Mouse (Mus musculus) neural tube, embryonic 12.5 days (tissue): ENCODE measurements around the gene Il22. TPM values are rescaled to one million over a fixed set of nuclear protein-coding genes. Genes with fewer than 3 reads are reported as not detected.
"Not testable (repeated sequence)": the region's sequence is repeated elsewhere in the genome, so short reads cannot be mapped to it uniquely, and the experiment has no call there.

Experiments
- ATAC-seq: fragments of 200-750 bp; cut with Nextera tagmentation; 2 replicates; pipeline ENCODE4 v1.8.0; 2017; ENCODE audit warnings: low read depth, mild to moderate bottlenecking, moderate TSS enrichment, moderate library complexity; ENCODE audit not compliant: low FRiP score
- H3K27ac ChIP-seq: fragments of 300-500 bp; sonication (generic); 2 replicates; pipeline ENCODE4 v1.5.1; 2016
- H3K27me3 ChIP-seq: fragments of 300-500 bp; sonication (generic); replicated peaks from 2 replicates; pipeline ENCODE4 v1.6.1; 2016; ENCODE audit warnings: mild to moderate bottlenecking
- H3K36me3 ChIP-seq: fragments of 300-500 bp; sonication (generic); 2 replicates; pipeline ENCODE4 v1.6.1; 2016; ENCODE audit warnings: mild to moderate bottlenecking
- H3K4me1 ChIP-seq: fragments of 300-500 bp; sonication (generic); 2 replicates; pipeline ENCODE4 v1.6.1; 2016
- H3K4me2 ChIP-seq: fragments of 300-500 bp; sonication (generic); replicated peaks from 2 replicates; pipeline ENCODE4 v1.6.1; 2016; ENCODE audit warnings: mild to moderate bottlenecking
- H3K4me3 ChIP-seq: fragments of 300-500 bp; sonication (generic); 2 replicates; pipeline ENCODE4 v1.5.1; 2016
- H3K9ac ChIP-seq: fragments of 300-500 bp; sonication (generic); 2 replicates; pipeline ENCODE4 v1.6.1; 2016; ENCODE audit warnings: mild to moderate bottlenecking
- H3K9me3 ChIP-seq: fragments of 300-500 bp; sonication (generic); 2 replicates; pipeline ENCODE4 v1.6.1; 2016; ENCODE audit warnings: mild to moderate bottlenecking
- WGBS: fragments of 180-500 bp; shearing (Covaris S2); methylation state at CpG from one replicate; pipeline ENCODE4 v1.1.7; 2016; 5-methylcytosine and 5-hydroxymethylcytosine counted together
- polyA plus RNA-seq: library from polyadenylated mRNA; unstranded; fragments of >200 nt; fragmentation: Nextera tagmentation; extraction: Ambion mirVana; gene quantifications from 2 replicates; pipeline ENCODE4 v1.2.1, GENCODE M21; 2016

Il22 gene
- polyA plus RNA-seq: not detected in 2 replicates

DNA sequence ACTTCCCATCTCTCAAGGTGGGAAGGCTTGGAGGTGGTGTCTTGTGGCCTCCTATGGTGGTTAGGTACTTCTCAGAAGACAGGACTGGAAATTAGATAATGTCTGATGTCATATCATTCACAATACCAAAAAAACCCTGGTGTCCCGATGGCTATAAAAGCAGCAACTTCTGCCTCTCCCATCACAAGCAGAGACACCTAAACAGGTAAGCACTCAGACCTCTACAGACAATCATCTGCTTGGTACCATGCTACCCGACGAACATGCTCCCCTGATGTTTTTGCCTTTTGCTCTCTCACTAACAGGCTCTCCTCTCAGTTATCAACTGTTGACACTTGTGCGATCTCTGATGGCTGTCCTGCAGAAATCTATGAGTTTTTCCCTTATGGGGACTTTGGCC, at the start of gene Il22:
Il22 (plus strand) TSS at position 301 of the 400 bp plus-strand sequence.
- 92% methylated on average over 4 of the region's 4 CpGs for WGBS
- H3K4me3 ChIP-seq: no peak within 1 kb of the TSS
- no peaks in the 10 kb centered on the region for H3K27me3 ChIP-seq
- H3K9ac ChIP-seq: no peak within 1 kb of the TSS
- no peak for ATAC-seq
- H3K27ac ChIP-seq: no peak within 1 kb of the TSS
- no peaks in the 10 kb centered on the region for H3K9me3 ChIP-seq
- H3K36me3 ChIP-seq: no peaks in the 10 kb centered on the region
- H3K4me1 ChIP-seq: no peaks in the 10 kb centered on the region
- H3K4me2 ChIP-seq: no peak within 1 kb of the TSS

DNA sequence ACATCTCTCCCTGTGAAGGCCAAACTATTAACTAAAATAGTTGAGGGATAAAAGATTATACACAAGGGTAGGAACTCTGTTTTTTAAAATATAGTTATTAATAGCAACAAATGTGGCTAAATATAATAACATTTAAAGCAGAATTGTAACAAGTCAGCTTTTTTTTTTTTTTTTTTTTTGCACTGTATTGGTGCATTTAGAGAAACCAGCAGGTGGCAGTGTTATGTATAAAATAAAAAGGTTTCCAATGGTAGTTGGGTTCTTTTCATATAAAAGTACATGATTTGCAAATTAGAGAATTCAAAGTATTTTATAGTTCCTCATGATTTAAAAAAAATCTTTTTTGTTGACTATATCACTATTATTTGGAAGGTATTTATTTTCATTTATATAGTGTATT, 48.8 kb upstream of the Il22 start:
- ATAC-seq: no peak
- H3K9me3 ChIP-seq: no peaks in the 10 kb centered on the region
- peaks cover 59% of the 10 kb centered on the region for H3K36me3 ChIP-seq
- no peak overlapping the region for H3K27ac ChIP-seq
- H3K27me3 ChIP-seq: no peaks in the 10 kb centered on the region
- H3K9ac ChIP-seq: no peak overlapping the region
- H3K4me3 ChIP-seq: no peak overlapping the region
- H3K4me1 ChIP-seq: no peaks in the 10 kb centered on the region
- H3K4me2 ChIP-seq: no peak overlapping the region

DNA sequence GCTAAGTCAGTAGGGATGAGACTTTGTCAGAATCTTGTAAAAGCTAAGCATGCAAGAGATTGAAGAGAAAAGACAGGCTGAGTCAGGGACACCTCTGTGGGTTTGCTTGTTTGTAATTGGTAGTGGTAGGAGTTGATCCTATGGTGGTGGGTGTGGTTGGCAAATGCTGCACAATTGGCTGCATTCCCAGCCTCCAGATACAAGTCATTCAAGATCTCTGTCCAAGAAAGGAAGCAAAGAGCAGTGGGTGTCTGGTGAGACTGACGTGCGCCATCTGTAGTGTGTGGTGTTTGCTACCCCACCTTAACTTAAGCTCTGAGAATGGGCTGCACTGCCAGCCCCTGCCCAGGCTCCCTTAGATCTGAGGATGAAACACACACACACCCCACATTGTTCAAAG, 43.6 kb upstream of the Il22 start:
- WGBS: 100% methylated on average over 2 of the region's 2 CpGs
- Histone ChIP-seq H3K4me1 (no peaks in the 10 kb centered on the region), H3K27ac (no peak overlapping the region), H3K9ac (no peak overlapping the region), H3K4me3 (no peak overlapping the region), H3K4me2 (no peak overlapping the region), H3K36me3 (peaks cover 72% of the 10 kb centered on the region), H3K9me3 (no peaks in the 10 kb centered on the region), H3K27me3 (no peaks in the 10 kb centered on the region)
- no peak for ATAC-seq

DNA sequence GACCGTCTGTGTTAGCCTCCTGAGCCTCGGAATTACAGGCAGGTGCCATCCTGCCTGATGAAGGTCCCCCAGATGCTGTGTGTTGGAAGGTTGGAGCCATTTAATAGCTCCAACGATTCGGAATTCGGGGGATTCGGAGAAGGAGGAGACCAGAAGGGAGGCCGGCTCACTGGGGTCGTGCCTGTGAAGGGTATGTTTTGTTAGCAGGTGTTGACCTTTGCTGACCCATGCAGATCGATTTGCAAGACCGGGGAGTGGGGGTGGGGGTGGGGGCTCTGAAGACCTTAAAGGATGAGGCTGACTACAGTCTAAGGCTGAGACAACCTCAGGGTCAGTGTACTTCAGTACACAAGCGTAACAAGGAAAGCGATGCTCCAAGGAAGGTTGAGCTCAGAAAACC, 35.5 kb upstream of the Il22 start:
- WGBS: 58% methylated on average over 12 of the region's 12 CpGs
- no peak overlapping the region for H3K4me2 ChIP-seq
- H3K36me3 ChIP-seq: peaks cover 38% of the 10 kb centered on the region
- no peak overlapping the region for H3K9ac ChIP-seq
- H3K27ac ChIP-seq: no peak overlapping the region
- no peak for ATAC-seq
- no peaks in the 10 kb centered on the region for H3K4me1 ChIP-seq
- no peaks in the 10 kb centered on the region for H3K9me3 ChIP-seq
- no peak overlapping the region for H3K4me3 ChIP-seq
- H3K27me3 ChIP-seq: no peaks in the 10 kb centered on the region

DNA sequence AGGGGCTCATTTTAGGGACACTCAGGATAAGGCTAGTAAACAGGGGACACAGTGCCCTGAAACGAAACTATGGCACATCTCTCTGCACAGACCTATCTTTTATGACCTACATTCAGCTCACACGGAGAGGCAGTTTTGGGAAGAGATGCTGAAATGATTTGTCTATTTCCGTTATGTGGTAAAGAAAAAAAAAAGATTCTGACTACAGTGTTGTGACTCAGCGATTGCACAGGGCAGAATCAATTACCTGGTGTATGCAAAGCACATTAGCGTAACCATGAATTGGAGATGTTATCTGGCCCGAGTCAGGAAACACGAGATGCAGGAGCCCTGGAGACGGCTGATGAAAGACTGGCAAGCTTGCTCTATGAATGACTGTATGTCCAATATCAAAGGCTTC, 32.3 kb upstream of the Il22 start:
- no peak overlapping the region for H3K4me3 ChIP-seq
- H3K4me2 ChIP-seq: no peak overlapping the region
- H3K27me3 ChIP-seq: no peaks in the 10 kb centered on the region
- no peaks in the 10 kb centered on the region for H3K9me3 ChIP-seq
- no peak overlapping the region for H3K27ac ChIP-seq
- no peak overlapping the region for H3K9ac ChIP-seq
- WGBS: 85% methylated on average over 8 of the region's 8 CpGs
- peaks cover 15% of the 10 kb centered on the region; the same call in 1 of the 2 replicates for H3K36me3 ChIP-seq
- no peak for ATAC-seq
- no peaks in the 10 kb centered on the region for H3K4me1 ChIP-seq

DNA sequence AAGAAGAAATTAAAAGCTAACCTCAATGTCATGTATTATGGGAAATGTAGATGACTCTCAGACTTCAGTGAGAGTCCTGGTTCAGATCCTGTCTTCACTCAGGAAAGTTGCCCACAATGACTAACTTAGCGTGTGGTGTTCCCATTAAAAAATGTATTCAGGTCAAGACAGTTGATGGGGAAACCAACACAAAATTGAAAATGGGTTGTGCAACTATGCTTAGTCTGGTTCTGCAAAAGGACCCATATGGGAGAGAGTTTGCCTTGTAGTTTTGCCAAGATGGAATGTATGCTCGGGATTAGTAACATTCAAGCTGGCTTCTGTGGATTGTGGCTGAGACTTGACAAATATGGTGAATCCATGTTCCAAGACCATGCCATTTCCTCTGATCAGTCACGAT, 31.9 kb upstream of the Il22 start:
- no peak overlapping the region for H3K9ac ChIP-seq
- peaks cover 14% of the 10 kb centered on the region; the same call in 1 of the 2 replicates for H3K36me3 ChIP-seq
- WGBS: 97% methylated on average over 3 of the region's 3 CpGs
- no peak for ATAC-seq
- no peak overlapping the region for H3K27ac ChIP-seq
- no peak overlapping the region for H3K4me2 ChIP-seq
- H3K4me1 ChIP-seq: no peaks in the 10 kb centered on the region
- H3K27me3 ChIP-seq: no peaks in the 10 kb centered on the region
- no peaks in the 10 kb centered on the region for H3K9me3 ChIP-seq
- H3K4me3 ChIP-seq: no peak overlapping the region

DNA sequence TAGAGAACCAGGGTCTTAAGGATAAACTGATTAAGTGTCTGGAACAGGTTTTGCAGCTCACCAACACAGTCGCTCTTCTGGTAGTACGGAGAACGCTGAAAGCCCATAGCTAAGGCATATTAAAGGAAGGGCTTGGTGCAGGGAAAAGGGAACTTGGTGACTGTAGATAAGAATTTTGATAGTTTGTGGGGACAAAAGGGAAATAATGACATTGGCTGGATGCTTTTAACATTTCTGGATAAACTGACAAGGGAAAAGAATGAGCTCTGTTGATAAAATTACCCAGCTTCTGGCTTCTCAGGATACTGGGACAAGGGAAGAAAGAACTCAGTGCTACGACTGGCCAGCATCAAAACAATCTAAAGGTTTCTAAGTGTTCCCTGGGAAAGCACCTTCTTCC, 29.2 kb upstream of the Il22 start:
- H3K4me2 ChIP-seq, H3K9ac ChIP-seq, ATAC-seq, H3K27me3 ChIP-seq, H3K36me3 ChIP-seq, H3K27ac ChIP-seq, H3K4me1 ChIP-seq, H3K9me3 ChIP-seq, H3K4me3 ChIP-seq: not testable (repeated sequence)
- WGBS: 89% methylated on average over 4 of the region's 4 CpGs

DNA sequence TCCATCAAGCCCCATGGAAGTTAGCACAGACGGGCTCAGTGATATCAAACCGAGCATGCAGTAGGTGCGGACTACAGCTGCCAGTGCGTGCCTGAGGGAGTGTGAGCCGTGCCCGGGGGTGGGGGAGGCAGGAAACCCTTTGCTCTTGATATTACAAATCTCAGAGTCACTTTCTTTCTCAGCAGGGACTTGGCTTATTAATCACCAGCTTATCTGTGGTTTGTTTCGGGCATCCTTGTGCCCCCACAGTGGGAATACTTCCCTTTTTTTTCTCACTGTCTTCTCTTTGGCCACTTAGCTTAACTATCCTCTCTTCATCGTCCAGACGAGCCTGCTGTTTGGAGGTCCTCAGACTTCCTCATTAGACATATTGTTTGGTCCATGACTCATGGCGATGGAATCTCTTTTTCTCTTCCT, 26.0 kb upstream of the Il22 start:
- Histone ChIP-seq H3K27me3 (no peaks in the 10 kb centered on the region), H3K9ac (no peak overlapping the region)

DNA sequence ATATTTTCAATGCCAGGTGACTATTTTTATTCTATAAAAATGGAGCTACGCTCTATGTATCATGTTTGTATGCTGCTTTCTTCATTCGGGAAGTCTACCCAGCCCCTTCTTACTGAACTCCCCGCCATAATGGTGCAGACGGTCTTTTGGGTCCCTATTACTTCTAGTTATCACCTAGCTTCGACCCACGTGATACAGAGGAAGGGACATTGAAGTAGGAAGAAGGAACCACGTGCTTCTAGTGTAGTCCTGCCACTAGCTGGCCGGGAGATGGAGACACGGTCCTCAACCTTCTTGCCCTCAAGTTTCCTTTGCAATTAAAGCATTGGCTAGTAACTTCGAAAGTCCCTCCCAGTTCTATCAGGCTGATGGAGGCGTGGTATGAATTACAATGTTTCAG, 25.5 kb upstream of the Il22 start:
- H3K27me3 ChIP-seq: no peaks in the 10 kb centered on the region
- no peaks in the 10 kb centered on the region for H3K4me1 ChIP-seq
- H3K4me2 ChIP-seq: no peak overlapping the region
- no peak overlapping the region for H3K4me3 ChIP-seq
- no peak overlapping the region for H3K9ac ChIP-seq
- H3K36me3 ChIP-seq: no peaks in the 10 kb centered on the region
- WGBS: 88% methylated on average over 11 of the region's 11 CpGs
- no peak overlapping the region for H3K27ac ChIP-seq
- no peak for ATAC-seq
- H3K9me3 ChIP-seq: no peaks in the 10 kb centered on the region

More for the DNA sequence above, 26.0 kb upstream of the Il22 start:
- ATAC-seq: no peak
- Histone ChIP-seq H3K4me3 (no peak overlapping the region), H3K27ac (no peak overlapping the region), H3K9me3 (no peaks in the 10 kb centered on the region), H3K36me3 (no peaks in the 10 kb centered on the region), H3K4me2 (no peak overlapping the region), H3K4me1 (no peaks in the 10 kb centered on the region)
- WGBS: 89% methylated on average over 10 of the region's 10 CpGs

DNA sequence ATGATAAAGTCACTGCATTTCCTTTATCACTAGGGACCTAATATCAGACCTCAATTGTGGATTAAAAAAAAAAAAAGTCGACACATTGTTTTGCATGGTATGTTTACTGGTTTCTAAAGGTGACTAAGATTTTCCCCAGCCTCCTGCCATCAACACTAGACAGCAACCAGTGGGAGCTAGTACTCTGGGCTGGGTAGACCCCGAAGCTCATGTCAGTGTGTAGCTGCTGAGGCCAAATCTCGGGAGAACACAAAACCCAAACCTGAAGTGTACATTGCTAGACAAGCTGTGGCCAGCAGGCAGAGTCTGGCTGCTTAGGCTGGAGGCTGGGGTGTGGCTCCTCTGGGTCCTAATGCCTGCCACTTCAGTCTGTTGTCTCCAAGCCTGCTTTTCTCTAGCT, 9.6 kb upstream of the Il22 start:
- not testable (repeated sequence) for H3K36me3 ChIP-seq, H3K27ac ChIP-seq, H3K9ac ChIP-seq, H3K4me3 ChIP-seq, H3K4me1 ChIP-seq, ATAC-seq, H3K27me3 ChIP-seq, H3K9me3 ChIP-seq, H3K4me2 ChIP-seq
- WGBS: 40% methylated on average over 3 of the region's 3 CpGs

DNA sequence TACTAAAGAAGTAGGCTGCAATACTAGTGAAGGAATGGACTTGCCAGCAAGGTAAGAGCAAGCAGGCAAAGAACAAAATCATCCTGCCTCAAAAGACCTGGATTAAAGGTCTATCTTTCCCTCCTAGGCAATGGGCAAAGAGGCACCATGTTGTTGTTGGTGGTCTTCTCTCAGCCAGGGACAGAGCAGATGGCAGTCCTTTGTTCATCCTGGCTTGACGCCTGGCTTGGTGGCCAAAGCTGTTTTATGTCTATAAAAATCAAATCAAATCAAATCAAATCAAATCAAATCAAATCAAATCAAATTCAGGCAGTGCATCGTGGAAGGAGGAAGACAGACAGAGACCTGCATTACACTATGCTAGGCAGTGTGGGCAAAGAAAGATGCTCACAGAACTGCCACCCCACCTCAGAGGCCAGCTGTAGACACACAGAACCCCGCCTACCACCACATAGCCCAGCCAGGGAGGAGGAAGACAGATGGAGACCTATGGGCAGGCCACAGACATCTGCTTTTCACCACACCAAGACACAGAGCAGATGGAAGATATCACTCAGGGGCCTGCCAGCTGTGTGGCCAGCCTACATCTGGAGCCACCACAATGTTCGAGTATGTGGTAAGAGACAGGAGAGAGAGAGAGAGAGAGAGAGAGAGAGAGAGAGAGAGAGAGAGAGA, 11.1 kb downstream of the Il22 start:
- not testable (repeated sequence) for H3K27ac ChIP-seq, H3K27me3 ChIP-seq, ATAC-seq, H3K9me3 ChIP-seq, H3K9ac ChIP-seq, H3K4me3 ChIP-seq, H3K36me3 ChIP-seq, H3K4me1 ChIP-seq, H3K4me2 ChIP-seq
- 85% methylated on average over 2 of the region's 4 CpGs for WGBS

DNA sequence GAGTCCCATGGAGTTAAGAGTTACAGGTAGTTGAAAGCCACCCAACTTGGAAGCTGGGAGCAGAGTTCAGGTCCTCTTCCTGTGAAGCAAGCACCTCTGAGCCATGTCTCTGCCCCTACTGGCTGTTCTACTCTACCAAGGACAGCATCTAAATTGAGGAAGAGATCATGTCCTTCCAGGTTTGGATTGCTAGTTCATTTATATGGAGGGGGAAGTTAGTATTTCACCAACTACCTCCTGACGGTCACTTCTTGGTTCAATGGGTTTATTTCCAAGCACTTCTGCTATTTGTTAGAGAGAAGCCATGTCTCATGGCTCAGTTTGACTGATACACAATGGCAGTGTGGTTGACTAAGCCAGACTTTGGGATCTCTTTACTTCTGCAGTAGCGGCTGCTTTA, 22.9 kb downstream of the Il22 start:
- ATAC-seq: not testable (repeated sequence)

DNA sequence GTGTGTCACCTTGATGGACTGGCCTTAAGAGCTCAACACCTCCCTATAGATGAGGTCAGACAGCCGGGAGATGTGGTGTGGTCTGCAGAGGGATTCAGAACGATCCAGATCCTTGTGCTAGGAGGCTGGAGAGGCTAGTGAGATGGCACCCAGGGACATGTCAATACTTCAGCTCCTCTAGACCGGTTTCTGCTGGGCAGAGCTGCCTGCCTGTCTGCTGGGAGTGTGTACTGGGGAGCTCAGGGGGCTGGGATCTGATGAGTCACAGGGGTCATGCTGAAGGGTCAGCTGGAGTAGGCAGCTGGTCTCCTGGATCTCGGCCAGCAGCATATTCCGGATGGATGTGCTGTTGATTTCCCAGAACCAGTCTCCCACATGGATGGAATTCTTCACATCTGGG, 27.9 kb downstream of the Il22 start:
- not testable (repeated sequence) for H3K4me3 ChIP-seq, H3K27ac ChIP-seq, ATAC-seq, H3K4me2 ChIP-seq, H3K9ac ChIP-seq, H3K4me1 ChIP-seq, H3K36me3 ChIP-seq, H3K9me3 ChIP-seq, H3K27me3 ChIP-seq
- 100% methylated on average over 2 of the region's 5 CpGs for WGBS

More for the DNA sequence above, 22.9 kb downstream of the Il22 start:
- H3K36me3 ChIP-seq, H3K4me1 ChIP-seq, H3K4me2 ChIP-seq, H3K27me3 ChIP-seq, H3K9me3 ChIP-seq, H3K27ac ChIP-seq, H3K9ac ChIP-seq, H3K4me3 ChIP-seq: not testable (repeated sequence)
- 100% methylated on average over 1 of the region's 2 CpGs for WGBS
